Mouse (Mus musculus) midbrain, embryonic 14.5 days (tissue): ENCODE data around the gene Olfr617. TPM values are rescaled to one million over a fixed set of nuclear protein-coding genes. Genes with fewer than 3 reads are reported as not detected.
"Not testable (repeated sequence)": the region's sequence is repeated elsewhere in the genome, so short reads cannot be mapped to it uniquely, and the experiment has no call there.

ENCODE experiments used
- ATAC-seq: fragments of 200-750 bp; cut with Nextera tagmentation; 2 replicates; pipeline ENCODE4 v1.8.0; 2017; ENCODE audit warnings: moderate number of reproducible peaks, moderate library complexity; ENCODE audit not compliant: low FRiP score, low TSS enrichment
- DNase-seq: peaks from one replicate; pipeline ENCODE4 v3.0.0-alpha.2; 2015
- H3K27ac ChIP-seq: fragments of 300-500 bp; sonication (generic); replicated peaks from 2 replicates; pipeline ENCODE4 v1.5.1; 2014; ENCODE audit warnings: mild to moderate bottlenecking, low read depth, low read length, moderate library complexity
- H3K27me3 ChIP-seq: fragments of 300-500 bp; sonication (generic); 2 replicates; pipeline ENCODE4 v1.6.1; 2014; ENCODE audit warnings: low read length, control low read depth, mixed read lengths; ENCODE audit not compliant: control insufficient read depth, insufficient read depth
- H3K36me3 ChIP-seq: fragments of 300-500 bp; sonication (generic); 2 replicates; pipeline ENCODE4 v1.6.1; 2014; ENCODE audit warnings: low read length, control low read depth; ENCODE audit not compliant: control insufficient read depth, insufficient read depth
- H3K4me1 ChIP-seq: fragments of 300-500 bp; sonication (generic); 2 replicates; pipeline ENCODE4 v1.6.1; 2014; ENCODE audit warnings: mild to moderate bottlenecking, antibody characterized with exemption, low read length, control low read depth; ENCODE audit not compliant: control insufficient read depth, insufficient read depth
- H3K4me2 ChIP-seq: fragments of 300-500 bp; sonication (generic); 2 replicates; pipeline ENCODE4 v1.6.1; 2014; ENCODE audit warnings: mild to moderate bottlenecking, low read length, moderate library complexity
- H3K4me3 ChIP-seq: fragments of 300-500 bp; sonication (generic); replicated peaks from 2 replicates; pipeline ENCODE4 v1.5.1; 2014; ENCODE audit warnings: low read depth, low read length
- H3K9ac ChIP-seq: fragments of 300-500 bp; sonication (generic); replicated peaks from 2 replicates; pipeline ENCODE4 v1.6.1; 2014; ENCODE audit warnings: mild to moderate bottlenecking, low read length, moderate library complexity
- H3K9me3 ChIP-seq: fragments of 300-500 bp; sonication (generic); 2 replicates; pipeline ENCODE4 v1.6.1; 2016; ENCODE audit warnings: low read length, control low read depth, mixed read lengths; ENCODE audit not compliant: control insufficient read depth
- WGBS: fragments of 180-500 bp; shearing (Covaris S2); extraction: QIAGEN DNeasy Blood & Tissue Kit; methylation state at CpG from one replicate; pipeline ENCODE4 v1.1.7; 2014; 5-methylcytosine and 5-hydroxymethylcytosine counted together
- polyA plus RNA-seq: library from polyadenylated mRNA; unstranded; fragments of >200 nt; fragmentation: Nextera tagmentation; extraction: Ambion mirVana; gene quantifications from 2 replicates; pipeline ENCODE4 v1.2.1, GENCODE M21; 2014

Gene Olfr617
- polyA plus RNA-seq: not detected in 2 replicates

DNA sequence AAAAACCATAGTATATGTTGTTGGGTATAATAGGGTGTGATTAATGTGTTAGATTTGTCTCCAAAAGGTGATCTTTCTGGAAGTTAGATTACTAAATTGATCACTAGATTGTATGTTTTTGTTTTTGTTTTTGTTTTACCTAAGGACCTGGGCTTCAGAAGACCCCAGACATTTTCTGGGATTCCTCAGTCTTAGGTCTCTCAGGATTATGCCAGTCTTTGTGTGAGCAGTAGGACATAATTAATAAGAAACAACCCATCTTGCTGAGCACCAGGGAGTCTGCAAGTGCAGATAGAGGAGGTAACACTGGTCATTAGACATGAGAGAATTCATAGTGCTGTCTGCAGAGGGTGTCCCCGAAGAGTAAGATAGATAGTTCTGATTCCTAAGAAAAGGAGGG, at the start of gene Olfr617:
Gene Olfr617, plus strand, starts transcription at position 301 of the 400 bp plus-strand sequence.
- Histone ChIP-seq H3K27me3 (no peaks in the 10 kb centered on the region), H3K27ac (no peak within 1 kb of the TSS), H3K9ac (no peak within 1 kb of the TSS), H3K4me2 (no peak within 1 kb of the TSS), H3K9me3 (no peaks in the 10 kb centered on the region), H3K4me1 (no peaks in the 10 kb centered on the region), H3K4me3 (no peak within 1 kb of the TSS), H3K36me3 (no peaks in the 10 kb centered on the region)
- DNase-seq (no peak), ATAC-seq (no peak)
- 88% methylated on average over 1 of the region's 1 CpGs for WGBS

DNA sequence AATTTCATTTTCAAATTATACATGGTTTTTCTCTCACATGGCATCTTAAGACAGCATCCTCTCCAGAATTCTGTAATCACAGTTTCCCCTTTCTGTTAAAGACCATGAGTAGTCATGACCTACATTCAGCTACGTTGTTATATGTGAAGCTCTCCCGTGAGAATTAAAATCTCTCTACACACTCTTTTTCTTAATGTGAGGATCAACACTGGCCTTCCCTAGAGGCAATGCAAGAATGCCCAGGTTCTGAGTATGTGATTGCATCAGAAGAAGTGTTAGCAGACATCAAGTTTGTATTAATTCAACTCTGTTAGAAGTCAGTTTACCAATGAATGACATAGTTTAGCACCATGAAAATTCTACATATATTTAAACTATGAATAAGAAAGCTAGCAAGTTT, 30.2 kb upstream of the Olfr617 start, which contains the start of gene Olfr612:
Gene Olfr612, minus strand, starts transcription at position 101 of the 400 bp plus-strand sequence.
- not testable (repeated sequence) for ATAC-seq, H3K9ac ChIP-seq, DNase-seq, H3K27ac ChIP-seq, H3K9me3 ChIP-seq, H3K4me2 ChIP-seq, H3K27me3 ChIP-seq, H3K4me3 ChIP-seq, H3K4me1 ChIP-seq, H3K36me3 ChIP-seq
- 87% methylated on average over 2 of the region's 2 CpGs for WGBS

DNA sequence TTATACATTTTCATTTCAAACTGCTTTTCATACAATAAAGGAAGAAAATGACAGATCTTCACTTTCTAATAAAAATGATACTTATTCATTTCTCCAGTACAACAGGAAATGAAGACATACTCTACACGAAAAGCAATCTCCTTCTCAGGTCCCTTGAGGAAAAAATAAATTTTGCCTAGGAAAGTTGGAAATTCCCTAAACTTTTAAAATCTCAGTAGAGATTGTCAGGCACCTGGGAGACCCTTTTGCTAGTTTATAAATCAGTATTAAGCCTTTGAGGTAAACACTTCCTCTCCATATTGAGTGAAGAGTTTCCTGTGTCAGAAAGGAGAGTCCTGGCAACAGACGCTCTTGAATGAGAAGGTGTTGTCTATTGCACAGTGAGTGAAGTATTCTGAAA, 25.1 kb upstream of the Olfr617 start, which contains the start of gene Olfr613:
Gene Olfr613, plus strand, starts transcription at position 301 of the 400 bp plus-strand sequence.
- Histone ChIP-seq H3K27ac (no peak within 1 kb of the TSS), H3K4me2 (no peak within 1 kb of the TSS), H3K9ac (no peak within 1 kb of the TSS), H3K4me1 (no peaks in the 10 kb centered on the region), H3K4me3 (no peak within 1 kb of the TSS), H3K9me3 (no peaks in the 10 kb centered on the region), H3K36me3 (no peaks in the 10 kb centered on the region), H3K27me3 (no peaks in the 10 kb centered on the region)
- DNase-seq: no peak
- ATAC-seq: no peak
- 82% methylated on average over 2 of the region's 2 CpGs for WGBS

DNA sequence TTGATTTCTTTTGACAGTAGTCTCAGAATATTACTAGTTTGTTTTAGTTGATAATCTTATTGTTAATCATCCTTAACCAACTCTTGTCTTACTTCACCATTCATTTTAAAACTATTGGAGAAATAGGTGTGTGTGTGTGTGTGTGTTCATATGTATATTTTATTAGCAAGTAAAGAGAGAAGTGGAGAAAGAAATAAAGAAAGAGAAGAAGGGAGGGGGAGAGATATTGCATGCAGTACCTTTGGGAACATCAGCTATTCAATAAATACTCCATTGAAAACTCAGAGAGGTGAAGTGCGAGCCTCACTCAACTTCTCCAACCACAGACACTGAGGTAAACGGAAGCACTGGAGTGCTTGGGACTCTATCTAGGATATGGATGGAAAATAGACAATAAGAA, 17.1 kb upstream of the Olfr617 start, which contains the start of gene Olfr615:
Gene Olfr615, plus strand, starts transcription at position 301 of the 400 bp plus-strand sequence.
- H3K9ac ChIP-seq: no peak within 1 kb of the TSS
- no peak within 1 kb of the TSS for H3K4me3 ChIP-seq
- H3K9me3 ChIP-seq: no peaks in the 10 kb centered on the region
- no peak within 1 kb of the TSS for H3K4me2 ChIP-seq
- no peak within 1 kb of the TSS for H3K27ac ChIP-seq
- no peaks in the 10 kb centered on the region for H3K36me3 ChIP-seq
- WGBS: 91% methylated on average over 2 of the region's 2 CpGs
- ATAC-seq (no peak), DNase-seq (no peak)
- no peaks in the 10 kb centered on the region for H3K27me3 ChIP-seq
- H3K4me1 ChIP-seq: no peaks in the 10 kb centered on the region

DNA sequence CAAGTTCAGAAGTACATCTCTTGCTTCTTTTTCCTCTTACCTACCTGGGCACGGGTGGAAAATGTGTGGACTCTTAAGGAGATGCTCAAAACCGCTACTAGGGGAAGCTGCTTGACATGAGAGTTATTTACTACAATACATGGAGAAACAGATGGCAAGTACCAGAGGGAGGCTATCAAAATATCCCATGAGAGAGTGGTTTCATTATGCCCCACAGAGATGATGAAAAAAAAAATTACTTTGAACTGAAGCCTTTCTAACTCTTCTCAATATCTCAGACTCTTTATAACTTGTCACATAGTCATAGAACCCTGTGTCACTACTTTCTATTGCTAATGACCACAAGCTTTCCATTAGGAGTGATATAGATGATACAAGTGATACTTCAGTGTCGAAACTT, 3.8 kb upstream of the Olfr617 start, which contains the start of gene Olfr616:
Gene Olfr616, minus strand, starts transcription at position 101 of the 400 bp plus-strand sequence.
- no peaks in the 10 kb centered on the region for H3K36me3 ChIP-seq
- no peaks in the 10 kb centered on the region for H3K27me3 ChIP-seq
- H3K4me1 ChIP-seq: no peaks in the 10 kb centered on the region
- H3K27ac ChIP-seq: no peak within 1 kb of the TSS
- H3K9ac ChIP-seq: no peak within 1 kb of the TSS
- H3K4me2 ChIP-seq: no peak within 1 kb of the TSS
- H3K9me3 ChIP-seq: no peaks in the 10 kb centered on the region
- H3K4me3 ChIP-seq: no peak within 1 kb of the TSS
- WGBS: 83% methylated on average over 3 of the region's 3 CpGs
- ATAC-seq: no peak
- no peak for DNase-seq

DNA sequence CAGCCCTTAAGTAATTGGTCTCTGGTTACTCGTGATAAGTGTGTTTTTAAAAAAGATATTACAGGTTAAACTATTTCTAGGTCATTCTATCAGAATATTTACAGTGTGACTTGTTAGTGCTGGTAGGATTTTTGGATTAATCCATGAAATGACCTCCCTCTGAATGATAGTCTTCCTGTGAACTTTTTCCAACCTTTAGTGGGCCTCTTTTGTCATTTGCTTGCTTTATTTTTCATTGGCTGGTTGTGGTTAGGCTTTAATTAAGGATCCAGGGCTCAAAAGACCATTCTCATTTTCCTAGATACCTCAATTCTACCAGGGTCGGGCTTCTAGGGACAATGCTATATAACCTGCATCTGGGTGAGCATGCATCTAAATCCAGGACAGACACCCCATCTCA, 16.9 kb downstream of the Olfr617 start, which contains the start of gene Olfr618:
Gene Olfr618, plus strand, starts transcription at position 301 of the 400 bp plus-strand sequence.
- no peaks in the 10 kb centered on the region for H3K9me3 ChIP-seq
- H3K27ac ChIP-seq: no peak within 1 kb of the TSS
- H3K4me1 ChIP-seq: no peaks in the 10 kb centered on the region
- ATAC-seq (no peak), DNase-seq (no peak)
- H3K27me3 ChIP-seq: no peaks in the 10 kb centered on the region
- 57% methylated on average over 2 of the region's 2 CpGs for WGBS
- no peak within 1 kb of the TSS for H3K4me3 ChIP-seq
- no peak within 1 kb of the TSS for H3K4me2 ChIP-seq
- H3K36me3 ChIP-seq: no peaks in the 10 kb centered on the region
- H3K9ac ChIP-seq: no peak within 1 kb of the TSS

DNA sequence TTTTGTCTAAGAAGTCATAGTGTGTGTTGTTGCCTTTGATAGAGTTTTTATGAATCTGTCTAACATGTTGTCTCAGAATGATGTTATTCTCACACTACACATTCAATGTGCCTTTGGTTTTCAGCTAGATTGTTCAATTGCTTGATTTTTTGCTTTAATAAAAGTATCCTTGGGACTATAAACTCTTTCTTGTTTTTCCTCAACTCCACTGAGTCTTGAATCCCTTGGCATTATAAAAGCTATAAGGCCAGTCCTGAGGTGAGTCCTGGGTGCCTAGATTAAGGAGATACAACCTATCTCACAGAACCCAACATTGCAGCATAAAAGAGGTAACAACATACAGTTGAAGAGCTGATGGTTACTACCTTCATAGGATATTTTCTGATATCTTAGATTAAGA, 27.4 kb downstream of the Olfr617 start, which contains the start of gene Olfr619:
Gene Olfr619, plus strand, starts transcription at position 301 of the 400 bp plus-strand sequence.
- Histone ChIP-seq H3K4me2 (no peak within 1 kb of the TSS), H3K27me3 (no peaks in the 10 kb centered on the region), H3K9me3 (no peaks in the 10 kb centered on the region), H3K4me3 (no peak within 1 kb of the TSS), H3K9ac (no peak within 1 kb of the TSS), H3K4me1 (no peaks in the 10 kb centered on the region), H3K27ac (no peak within 1 kb of the TSS), H3K36me3 (no peaks in the 10 kb centered on the region)
- no peak for DNase-seq
- no peak for ATAC-seq

DNA sequence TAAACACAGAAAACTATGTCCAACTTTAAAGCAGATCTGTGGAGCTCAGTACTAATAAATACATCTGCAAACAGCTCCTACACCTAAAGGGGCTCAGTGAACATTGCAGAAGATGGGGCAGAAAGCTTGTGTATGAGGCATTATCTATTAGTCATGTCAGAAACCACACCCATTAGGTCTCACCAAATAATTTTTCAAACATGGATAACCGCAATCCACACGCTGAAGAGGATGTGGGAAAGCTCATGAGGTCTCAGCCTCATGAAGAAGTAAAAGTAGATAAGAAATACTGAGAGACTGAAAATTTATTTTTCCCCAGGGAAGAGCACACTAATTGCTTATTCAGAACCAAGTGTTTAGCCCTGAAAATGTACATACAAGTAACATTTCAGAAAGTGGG, 34.6 kb downstream of the Olfr617 start:
- no peaks in the 10 kb centered on the region for H3K27me3 ChIP-seq
- H3K4me3 ChIP-seq: no peak overlapping the region
- H3K4me2 ChIP-seq: no peak overlapping the region
- no peaks in the 10 kb centered on the region for H3K4me1 ChIP-seq
- H3K27ac ChIP-seq: no peak overlapping the region
- H3K9me3 ChIP-seq: no peaks in the 10 kb centered on the region
- 96% methylated on average over 2 of the region's 2 CpGs for WGBS
- H3K9ac ChIP-seq: no peak overlapping the region
- H3K36me3 ChIP-seq: no peaks in the 10 kb centered on the region
- no peak for ATAC-seq
- no peak for DNase-seq

DNA sequence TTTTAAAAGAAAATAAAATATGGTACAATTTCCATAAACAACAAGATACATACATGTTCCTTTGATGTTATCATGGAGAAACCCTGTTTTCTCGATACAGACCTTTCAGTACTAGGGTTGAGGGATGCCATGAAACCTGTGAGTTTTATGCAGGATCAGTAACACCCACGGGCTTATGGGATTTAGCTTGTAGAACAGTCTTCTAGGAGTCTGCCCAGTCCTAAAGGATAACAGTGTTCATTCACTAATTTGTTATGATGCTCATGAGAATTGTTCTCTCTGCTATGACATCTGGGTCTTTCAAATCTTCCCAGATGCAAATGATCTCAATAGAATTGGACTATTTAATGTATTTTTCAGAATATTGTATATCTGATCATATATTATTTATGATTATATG, 39.6 kb downstream of the Olfr617 start, which contains the start of gene Olfr620:
Gene Olfr620, minus strand, starts transcription at position 101 of the 400 bp plus-strand sequence.
- DNase-seq (no peak), ATAC-seq (no peak)
- Histone ChIP-seq H3K4me3 (no peak within 1 kb of the TSS), H3K4me1 (no peaks in the 10 kb centered on the region), H3K4me2 (no peak within 1 kb of the TSS), H3K9me3 (no peaks in the 10 kb centered on the region), H3K27me3 (no peaks in the 10 kb centered on the region), H3K9ac (no peak within 1 kb of the TSS), H3K36me3 (no peaks in the 10 kb centered on the region), H3K27ac (no peak within 1 kb of the TSS)
- 70% methylated on average over 2 of the region's 2 CpGs for WGBS
